Mouse (Mus musculus): ENCODE measurements around the gene Polr2a. TPM values are rescaled to one million over a fixed set of nuclear protein-coding genes. Genes with fewer than 3 reads are reported as not detected.

Polr2a gene
- 16.4 and 18.1 TPM in 2 replicates for polyA plus RNA-seq (2015; fragmentation: Nextera tagmentation; extraction: Ambion mirVana)

- ATAC-seq: peak; percentile 94
- Histone ChIP-seq H3K4me2 (ENCODE audit: low read length) (peak within 1 kb of the TSS; percentile 81), H3K27me3 (replicated peaks; ENCODE audit: control insufficient read depth, insufficient read depth, low read length) (no peaks in the 10 kb centered on the region), H3K4me3 (replicated peaks; ENCODE audit: low read length) (peak within 1 kb of the TSS; percentile 48), H3K36me3 (ENCODE audit: control insufficient read depth, insufficient read depth) (no peaks in the 10 kb centered on the region), H3K27ac (ENCODE audit: low read length) (peak within 1 kb of the TSS; percentile 99), H3K9ac (replicated peaks; ENCODE audit: low read depth, low read length) (peak within 1 kb of the TSS; percentile 77), H3K4me1 (replicated peaks; ENCODE audit: control insufficient read depth, insufficient read depth, low read length) (peaks cover 41% of the 10 kb centered on the region), H3K9me3 (ENCODE audit: control insufficient read depth, low read length) (no peaks in the 10 kb centered on the region)
- under 1% methylated on average over 33 of the region's 36 CpGs for WGBS
Observed at GRCm38 (mm10) chr11:69758478-69758970, at the start of gene Polr2a. Polr2a (minus strand) TSS chr11:69758637.

- Histone ChIP-seq H3K9me3 (ENCODE audit: control insufficient read depth, low read length) (no peaks in the 10 kb centered on the region), H3K27me3 (replicated peaks; ENCODE audit: control insufficient read depth, insufficient read depth, low read length) (peaks cover 19% of the 10 kb centered on the region), H3K4me3 (replicated peaks; ENCODE audit: low read length) (no peak overlapping the region), H3K4me2 (ENCODE audit: low read length) (no peak overlapping the region), H3K36me3 (ENCODE audit: control insufficient read depth, insufficient read depth) (no peaks in the 10 kb centered on the region), H3K9ac (replicated peaks; ENCODE audit: low read depth, low read length) (no peak overlapping the region), H3K4me1 (replicated peaks; ENCODE audit: control insufficient read depth, insufficient read depth, low read length) (peaks cover 24% of the 10 kb centered on the region), H3K27ac (ENCODE audit: low read length) (no peak overlapping the region)
- ATAC-seq: no peak
- WGBS: 85% methylated on average over 2 of the region's 2 CpGs
Observed at GRCm38 (mm10) chr11:69807641-69808040, 49.2 kb upstream of the Polr2a start.

GRCm38 (mm10) chr11:69806378-69806777 lies 47.9 kb upstream of the Polr2a start:
- no peak overlapping the region for H3K27ac ChIP-seq (ENCODE audit: low read length)
- no peak overlapping the region for H3K4me2 ChIP-seq (ENCODE audit: low read length)
- ATAC-seq: no peak
- H3K4me3 ChIP-seq (replicated peaks; ENCODE audit: low read length): no peak overlapping the region
- peaks cover 36% of the 10 kb centered on the region for H3K4me1 ChIP-seq (replicated peaks; ENCODE audit: control insufficient read depth, insufficient read depth, low read length)
- peaks cover 19% of the 10 kb centered on the region for H3K27me3 ChIP-seq (replicated peaks; ENCODE audit: control insufficient read depth, insufficient read depth, low read length)
- no peaks in the 10 kb centered on the region for H3K36me3 ChIP-seq (ENCODE audit: control insufficient read depth, insufficient read depth)
- no peak overlapping the region for H3K9ac ChIP-seq (replicated peaks; ENCODE audit: low read depth, low read length)
- 81% methylated on average over 4 of the region's 4 CpGs for WGBS
- H3K9me3 ChIP-seq (ENCODE audit: control insufficient read depth, low read length): no peaks in the 10 kb centered on the region

- H3K9ac ChIP-seq (replicated peaks; ENCODE audit: low read depth, low read length): no peak within 1 kb of the TSS
- H3K4me3 ChIP-seq (replicated peaks; ENCODE audit: low read length): no peak within 1 kb of the TSS
- 7% methylated on average over 29 of the region's 29 CpGs for WGBS
- H3K27ac ChIP-seq (ENCODE audit: low read length): no peak within 1 kb of the TSS
- H3K9me3 ChIP-seq (ENCODE audit: control insufficient read depth, low read length): no peaks in the 10 kb centered on the region
- ATAC-seq: no peak
- no peaks in the 10 kb centered on the region for H3K36me3 ChIP-seq (ENCODE audit: control insufficient read depth, insufficient read depth)
- peaks cover 39% of the 10 kb centered on the region for H3K4me1 ChIP-seq (replicated peaks; ENCODE audit: control insufficient read depth, insufficient read depth, low read length)
- peaks cover 19% of the 10 kb centered on the region for H3K27me3 ChIP-seq (replicated peaks; ENCODE audit: control insufficient read depth, insufficient read depth, low read length)
- H3K4me2 ChIP-seq (ENCODE audit: low read length): peak within 1 kb of the TSS; percentile 83
Observed at GRCm38 (mm10) chr11:69804972-69805909, 46.8 kb upstream of the Polr2a start, which contains the start of gene Tmem102. Tmem102 (minus strand) TSS chr11:69805624.

GRCm38 (mm10) chr11:69804652-69804940 lies 46.2 kb upstream of the Polr2a start:
- Histone ChIP-seq H3K4me1 (replicated peaks; ENCODE audit: control insufficient read depth, insufficient read depth, low read length) (peaks cover 42% of the 10 kb centered on the region), H3K27ac (ENCODE audit: low read length) (no peak overlapping the region), H3K27me3 (replicated peaks; ENCODE audit: control insufficient read depth, insufficient read depth, low read length) (peaks cover 19% of the 10 kb centered on the region), H3K4me2 (ENCODE audit: low read length) (peak overlapping the region; percentile 83), H3K4me3 (replicated peaks; ENCODE audit: low read length) (no peak overlapping the region), H3K36me3 (ENCODE audit: control insufficient read depth, insufficient read depth) (no peaks in the 10 kb centered on the region), H3K9ac (replicated peaks; ENCODE audit: low read depth, low read length) (no peak overlapping the region), H3K9me3 (ENCODE audit: control insufficient read depth, low read length) (no peaks in the 10 kb centered on the region)
- WGBS: 7% methylated on average over 12 of the region's 12 CpGs
- no peak for ATAC-seq

GRCm38 (mm10) chr11:69803786-69804651 lies 45.6 kb upstream of the Polr2a start:
- 1% methylated on average over 60 of the region's 60 CpGs for WGBS
- peak overlapping the region; percentile 83 for H3K4me2 ChIP-seq (ENCODE audit: low read length)
- H3K27me3 ChIP-seq (replicated peaks; ENCODE audit: control insufficient read depth, insufficient read depth, low read length): peaks cover 19% of the 10 kb centered on the region
- no peaks in the 10 kb centered on the region for H3K36me3 ChIP-seq (ENCODE audit: control insufficient read depth, insufficient read depth)
- no peak overlapping the region for H3K27ac ChIP-seq (ENCODE audit: low read length)
- peak overlapping the region; percentile 76 for H3K4me3 ChIP-seq (replicated peaks; ENCODE audit: low read length)
- no peaks in the 10 kb centered on the region for H3K9me3 ChIP-seq (ENCODE audit: control insufficient read depth, low read length)
- peaks cover 48% of the 10 kb centered on the region for H3K4me1 ChIP-seq (replicated peaks; ENCODE audit: control insufficient read depth, insufficient read depth, low read length)
- peak; percentile 37 for ATAC-seq
- H3K9ac ChIP-seq (replicated peaks; ENCODE audit: low read depth, low read length): peak overlapping the region; percentile 74

GRCm38 (mm10) chr11:69803328-69803727 lies 44.9 kb upstream of the Polr2a start:
- peak overlapping the region; percentile 74 for H3K9ac ChIP-seq (replicated peaks; ENCODE audit: low read depth, low read length)
- 2% methylated on average over 12 of the region's 12 CpGs for WGBS
- ATAC-seq: no peak
- H3K27ac ChIP-seq (ENCODE audit: low read length): no peak overlapping the region; the same call in 1 of the 2 replicates
- H3K27me3 ChIP-seq (replicated peaks; ENCODE audit: control insufficient read depth, insufficient read depth, low read length): peaks cover 19% of the 10 kb centered on the region
- peaks cover 50% of the 10 kb centered on the region for H3K4me1 ChIP-seq (replicated peaks; ENCODE audit: control insufficient read depth, insufficient read depth, low read length)
- H3K4me3 ChIP-seq (replicated peaks; ENCODE audit: low read length): peak overlapping the region; percentile 76
- H3K9me3 ChIP-seq (ENCODE audit: control insufficient read depth, low read length): no peaks in the 10 kb centered on the region
- H3K36me3 ChIP-seq (ENCODE audit: control insufficient read depth, insufficient read depth): no peaks in the 10 kb centered on the region
- peak overlapping the region; percentile 83 for H3K4me2 ChIP-seq (ENCODE audit: low read length)

- Histone ChIP-seq H3K36me3 (ENCODE audit: control insufficient read depth, insufficient read depth) (no peaks in the 10 kb centered on the region), H3K4me2 (ENCODE audit: low read length) (peak overlapping the region; percentile 83), H3K27ac (ENCODE audit: low read length) (peak overlapping the region; percentile 61), H3K4me3 (replicated peaks; ENCODE audit: low read length) (peak overlapping the region; percentile 76), H3K9ac (replicated peaks; ENCODE audit: low read depth, low read length) (peak overlapping the region; percentile 74), H3K9me3 (ENCODE audit: control insufficient read depth, low read length) (no peaks in the 10 kb centered on the region), H3K4me1 (replicated peaks; ENCODE audit: control insufficient read depth, insufficient read depth, low read length) (peaks cover 50% of the 10 kb centered on the region), H3K27me3 (replicated peaks; ENCODE audit: control insufficient read depth, insufficient read depth, low read length) (peaks cover 19% of the 10 kb centered on the region)
- under 1% methylated on average over 30 of the region's 33 CpGs for WGBS
- peak; percentile 44 for ATAC-seq
Observed at GRCm38 (mm10) chr11:69802648-69803105, 44.2 kb upstream of the Polr2a start.
